Mouse (Mus musculus) midbrain, embryonic 13.5 days (tissue): ENCODE measurements at regions not wholly inside any gene's neighbourhood (a gene's known extent, or its start where the extent isn't known, plus 50 kb on each side); places are given as distances from the start of the nearest gene placed in this dataset.

Experiments used
- ATAC-seq: fragments of 200-750 bp; cut with Nextera tagmentation; 2 replicates; pipeline ENCODE4 v1.8.0; 2017; ENCODE audit warnings: mild to moderate bottlenecking, moderate TSS enrichment, moderate library complexity
- H3K27ac ChIP-seq: fragments of 300-500 bp; sonication (generic); 2 replicates; pipeline ENCODE4 v1.5.1; 2015; ENCODE audit warnings: inconsistent platforms, mild to moderate bottlenecking, moderate library complexity
- H3K27me3 ChIP-seq: fragments of 300-500 bp; sonication (generic); 2 replicates; pipeline ENCODE4 v1.6.1; 2015; ENCODE audit warnings: mild to moderate bottlenecking, inconsistent platforms
- H3K36me3 ChIP-seq: fragments of 300-500 bp; sonication (generic); 2 replicates; pipeline ENCODE4 v1.6.1; 2015; ENCODE audit warnings: mild to moderate bottlenecking, inconsistent platforms
- H3K4me1 ChIP-seq: fragments of 300-500 bp; sonication (generic); replicated peaks from 2 replicates; pipeline ENCODE4 v1.6.1; 2015; ENCODE audit warnings: inconsistent platforms
- H3K4me2 ChIP-seq: fragments of 300-500 bp; sonication (generic); replicated peaks from 2 replicates; pipeline ENCODE4 v1.6.1; 2015; ENCODE audit warnings: moderate library complexity, mild to moderate bottlenecking, inconsistent platforms
- H3K4me3 ChIP-seq: fragments of 300-500 bp; sonication (generic); replicated peaks from 2 replicates; pipeline ENCODE4 v1.5.1; 2015; ENCODE audit warnings: mild to moderate bottlenecking, inconsistent platforms
- H3K9ac ChIP-seq: fragments of 300-500 bp; sonication (generic); replicated peaks from 2 replicates; pipeline ENCODE4 v1.6.1; 2015; ENCODE audit warnings: mild to moderate bottlenecking, inconsistent platforms
- H3K9me3 ChIP-seq: fragments of 300-500 bp; sonication (generic); 2 replicates; pipeline ENCODE4 v1.6.1; 2016; ENCODE audit warnings: mild to moderate bottlenecking, inconsistent platforms
- WGBS: fragments of 180-500 bp; shearing (Covaris S2); methylation state at CpG from one replicate; pipeline ENCODE4 v1.1.7; 2015; 5-methylcytosine and 5-hydroxymethylcytosine counted together

DNA sequence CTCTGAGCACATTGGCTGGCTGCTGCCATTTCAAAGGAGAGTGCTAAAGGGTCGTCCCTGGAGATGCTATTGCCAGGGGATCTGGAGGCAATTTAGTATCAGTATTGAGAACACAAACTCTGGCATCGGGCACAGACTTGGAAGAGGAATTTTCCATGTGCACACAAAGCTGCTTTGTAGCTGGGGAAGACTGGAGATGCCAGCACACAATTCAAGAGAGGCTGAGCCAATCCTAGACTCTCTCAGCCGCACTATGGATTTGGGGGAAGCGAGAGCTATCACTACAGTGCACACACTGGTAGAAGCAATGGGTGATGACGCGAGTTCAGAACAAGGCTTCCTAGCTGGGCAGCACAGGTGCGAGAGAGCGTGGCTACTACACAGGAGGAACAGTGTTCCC, 97.0 kb downstream of the Smim20 start:
- no peaks in the 10 kb centered on the region for H3K4me1 ChIP-seq
- no peak overlapping the region for H3K27ac ChIP-seq
- 87% methylated on average over 8 of the region's 8 CpGs for WGBS
- no peaks in the 10 kb centered on the region for H3K9me3 ChIP-seq
- no peaks in the 10 kb centered on the region for H3K27me3 ChIP-seq
- no peak for ATAC-seq
- no peak overlapping the region for H3K9ac ChIP-seq
- no peaks in the 10 kb centered on the region for H3K36me3 ChIP-seq
- H3K4me3 ChIP-seq, result no peak overlapping the region
- no peak overlapping the region for H3K4me2 ChIP-seq

DNA sequence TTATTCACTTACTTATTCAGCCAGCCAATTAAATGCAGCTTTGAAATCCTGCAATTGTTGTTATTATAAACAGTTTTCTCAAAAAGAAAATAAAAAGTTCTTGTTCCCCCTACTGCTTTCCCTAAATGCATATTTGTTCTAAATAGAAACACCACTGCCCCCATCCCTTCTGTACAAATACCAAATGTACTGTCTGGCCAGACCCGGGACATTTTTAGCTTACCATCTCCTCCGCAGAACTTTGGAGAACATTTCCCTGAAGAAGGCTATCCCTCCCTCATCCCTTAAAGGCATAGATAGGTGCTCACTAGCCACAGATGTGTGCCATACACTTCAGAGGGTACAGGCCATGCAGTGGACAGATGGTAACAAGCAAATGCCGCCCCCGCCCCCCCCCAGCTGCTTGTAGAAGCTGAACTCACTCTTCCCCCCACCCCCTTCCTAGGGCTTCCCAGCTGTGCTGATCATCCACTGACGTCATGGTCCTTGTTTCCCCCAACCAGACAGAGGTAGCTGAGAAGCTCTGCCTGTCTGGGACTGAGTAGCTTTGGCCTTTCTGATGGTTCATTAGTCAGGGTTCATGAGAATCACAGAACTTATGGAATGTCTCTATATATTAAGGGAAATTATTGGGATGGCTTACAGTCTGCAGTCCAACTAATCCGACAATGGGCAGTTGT, 98.9 kb upstream of the Rbpj start:
- H3K4me2 ChIP-seq, result no peak overlapping the region
- ATAC-seq, result no peak
- H3K4me1 ChIP-seq, result no peaks in the 10 kb centered on the region
- no peaks in the 10 kb centered on the region for H3K9me3 ChIP-seq
- 87% methylated on average over 6 of the region's 6 CpGs for WGBS
- H3K27me3 ChIP-seq, result no peaks in the 10 kb centered on the region
- H3K36me3 ChIP-seq, result no peaks in the 10 kb centered on the region
- no peak overlapping the region for H3K4me3 ChIP-seq
- no peak overlapping the region for H3K27ac ChIP-seq
- no peak overlapping the region for H3K9ac ChIP-seq

DNA sequence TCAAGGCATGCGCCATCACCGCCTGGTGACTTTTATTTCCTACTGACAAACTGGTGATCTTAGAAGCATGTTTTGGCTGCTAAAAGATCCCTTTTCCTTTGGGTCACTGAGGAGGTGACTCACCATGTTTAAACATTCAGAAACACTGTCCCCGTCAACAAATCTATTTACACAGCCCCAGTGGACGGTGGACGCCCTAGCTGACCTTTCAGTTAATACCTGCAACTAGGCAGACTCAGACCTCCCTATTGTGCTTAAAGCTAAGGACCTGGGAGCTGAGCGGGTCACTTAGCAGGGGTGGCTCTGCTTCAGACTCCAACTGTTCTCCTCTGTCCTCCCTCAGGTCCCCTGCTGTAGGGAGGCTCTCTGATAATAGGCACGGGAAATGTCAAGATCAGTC, 95.7 kb upstream of the Rbpj start:
- Histone ChIP-seq H3K27me3 (no peaks in the 10 kb centered on the region), H3K27ac (no peak overlapping the region), H3K4me1 (no peaks in the 10 kb centered on the region), H3K4me3 (no peak overlapping the region), H3K36me3 (no peaks in the 10 kb centered on the region), H3K4me2 (no peak overlapping the region), H3K9ac (no peak overlapping the region), H3K9me3 (no peaks in the 10 kb centered on the region)
- WGBS, result 90% methylated on average over 7 of the region's 7 CpGs
- ATAC-seq, result no peak

DNA sequence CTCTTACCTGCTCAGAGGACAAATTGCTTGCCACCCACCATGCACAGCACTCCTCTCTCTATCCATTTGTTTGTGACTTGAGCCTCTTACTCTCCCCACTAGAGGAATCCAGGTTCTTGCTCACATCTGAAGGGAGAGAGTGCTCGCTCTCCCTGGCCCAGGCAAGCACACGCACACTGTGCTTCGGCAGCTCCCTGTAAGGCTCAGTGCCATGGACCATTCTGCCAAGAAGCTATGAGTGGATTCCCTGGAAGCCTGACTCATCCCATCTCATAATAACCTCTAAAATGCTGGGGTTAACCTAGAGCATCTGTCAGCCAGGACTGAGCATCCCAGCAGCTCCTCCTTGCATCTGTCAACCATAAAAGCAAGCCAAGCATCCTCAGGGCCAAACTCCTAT, 94.3 kb upstream of the Rbpj start:
- Histone ChIP-seq H3K27me3 (no peaks in the 10 kb centered on the region), H3K27ac (no peak overlapping the region), H3K36me3 (no peaks in the 10 kb centered on the region), H3K9me3 (no peaks in the 10 kb centered on the region), H3K9ac (no peak overlapping the region), H3K4me2 (no peak overlapping the region), H3K4me3 (no peak overlapping the region), H3K4me1 (no peaks in the 10 kb centered on the region)
- WGBS, result 89% methylated on average over 3 of the region's 3 CpGs
- ATAC-seq, result no peak

DNA sequence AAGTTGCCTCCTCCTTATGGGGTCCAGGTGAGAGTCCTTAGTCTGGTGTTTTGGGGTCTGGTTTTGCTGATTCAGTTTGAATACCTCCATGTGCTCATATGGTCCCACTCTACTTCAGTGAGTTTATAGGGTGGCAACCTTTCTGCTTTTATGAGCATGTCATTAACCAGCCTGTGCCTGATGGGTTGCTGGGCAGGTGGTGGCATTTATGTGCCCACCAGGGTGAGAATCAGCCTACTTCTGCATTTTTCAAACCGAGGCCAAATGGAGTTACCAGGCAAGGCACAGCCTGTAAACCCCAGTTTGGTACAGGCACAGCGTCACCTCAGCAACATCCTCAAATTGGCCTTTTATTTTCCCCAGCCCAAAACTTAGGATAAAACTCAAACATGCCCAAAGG, 92.6 kb upstream of the Rbpj start:
- no peaks in the 10 kb centered on the region for H3K4me1 ChIP-seq
- H3K9ac ChIP-seq, result no peak overlapping the region
- no peak overlapping the region for H3K4me2 ChIP-seq
- no peak overlapping the region for H3K27ac ChIP-seq
- no peaks in the 10 kb centered on the region for H3K36me3 ChIP-seq
- no peaks in the 10 kb centered on the region for H3K9me3 ChIP-seq
- no peaks in the 10 kb centered on the region for H3K27me3 ChIP-seq
- H3K4me3 ChIP-seq, result no peak overlapping the region
- no peak for ATAC-seq
- 80% methylated on average over 2 of the region's 2 CpGs for WGBS

DNA sequence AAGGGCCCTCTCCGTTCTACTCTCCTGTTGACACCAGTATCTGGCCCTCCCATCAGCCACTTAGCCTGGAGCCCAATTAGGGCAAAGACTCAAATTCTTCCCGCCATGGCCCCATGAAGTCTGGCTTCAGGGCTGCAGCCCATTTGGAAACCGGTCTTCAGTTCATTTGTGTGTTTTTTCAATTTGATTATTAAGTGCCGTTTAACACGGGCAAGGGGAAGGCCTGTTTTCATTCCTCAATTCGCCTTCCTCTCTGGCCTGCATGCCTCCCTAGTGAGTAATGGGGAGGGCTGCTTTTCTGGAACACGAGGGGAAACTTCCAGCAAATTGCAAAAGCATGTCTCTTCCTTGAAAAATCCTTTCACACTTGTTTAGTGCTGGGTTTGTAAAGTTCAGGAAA, 89.1 kb upstream of the Rbpj start:
- Histone ChIP-seq H3K9ac (no peak overlapping the region), H3K27me3 (no peaks in the 10 kb centered on the region), H3K4me2 (no peak overlapping the region), H3K36me3 (no peaks in the 10 kb centered on the region), H3K4me1 (no peaks in the 10 kb centered on the region), H3K4me3 (no peak overlapping the region), H3K9me3 (no peaks in the 10 kb centered on the region), H3K27ac (no peak overlapping the region)
- WGBS, result 79% methylated on average over 7 of the region's 7 CpGs
- ATAC-seq, result no peak

DNA sequence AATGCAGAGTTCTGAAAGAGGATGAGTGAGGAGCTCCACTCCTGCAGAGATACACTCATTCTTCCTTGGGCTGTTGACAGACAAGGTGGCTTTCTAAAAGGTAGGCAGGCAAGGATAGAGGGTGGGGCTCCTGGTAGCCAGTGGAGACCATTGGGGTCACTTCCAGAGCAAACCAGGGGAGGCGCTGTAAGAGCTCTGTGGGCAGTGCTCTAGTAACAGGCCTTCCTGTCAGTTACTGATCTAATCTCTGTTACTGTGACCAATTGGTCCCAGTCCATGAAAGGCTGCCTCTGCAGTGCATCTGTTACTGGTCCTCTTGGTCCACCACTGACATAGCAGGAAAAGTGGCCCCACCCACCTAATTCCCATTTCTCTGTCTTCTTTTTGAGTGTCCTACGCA, 88.3 kb upstream of the Rbpj start:
- Histone ChIP-seq H3K4me3 (no peak overlapping the region), H3K4me1 (no peaks in the 10 kb centered on the region), H3K27me3 (no peaks in the 10 kb centered on the region), H3K9ac (no peak overlapping the region), H3K4me2 (no peak overlapping the region), H3K27ac (no peak overlapping the region), H3K36me3 (no peaks in the 10 kb centered on the region), H3K9me3 (no peaks in the 10 kb centered on the region)
- ATAC-seq, result no peak
- 67% methylated on average over 2 of the region's 2 CpGs for WGBS

DNA sequence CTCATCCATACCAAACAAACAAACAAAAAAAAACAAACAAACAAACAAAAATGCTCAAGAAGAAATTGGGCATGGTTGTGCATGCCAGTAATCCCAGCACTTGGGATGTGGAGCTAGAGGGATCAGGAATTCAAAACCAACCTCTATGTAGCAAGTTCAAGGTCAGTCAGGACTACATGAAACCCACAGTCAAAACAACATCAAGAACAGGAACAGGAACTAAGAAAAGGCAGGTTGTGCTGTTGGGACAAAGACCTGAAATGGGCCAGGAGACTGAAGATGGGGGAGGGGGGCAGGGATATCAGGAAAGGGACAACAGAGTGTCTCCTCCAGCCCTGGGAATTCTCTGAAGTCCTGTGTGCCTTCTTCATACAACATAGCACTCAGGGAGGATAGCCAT, 87.8 kb upstream of the Rbpj start:
- no peaks in the 10 kb centered on the region for H3K36me3 ChIP-seq
- no peak overlapping the region for H3K4me3 ChIP-seq
- no peaks in the 10 kb centered on the region for H3K27me3 ChIP-seq
- ATAC-seq, result no peak
- no peak overlapping the region for H3K9ac ChIP-seq
- no peak overlapping the region for H3K27ac ChIP-seq
- no peaks in the 10 kb centered on the region for H3K4me1 ChIP-seq
- no peak overlapping the region for H3K4me2 ChIP-seq
- no peaks in the 10 kb centered on the region for H3K9me3 ChIP-seq

DNA sequence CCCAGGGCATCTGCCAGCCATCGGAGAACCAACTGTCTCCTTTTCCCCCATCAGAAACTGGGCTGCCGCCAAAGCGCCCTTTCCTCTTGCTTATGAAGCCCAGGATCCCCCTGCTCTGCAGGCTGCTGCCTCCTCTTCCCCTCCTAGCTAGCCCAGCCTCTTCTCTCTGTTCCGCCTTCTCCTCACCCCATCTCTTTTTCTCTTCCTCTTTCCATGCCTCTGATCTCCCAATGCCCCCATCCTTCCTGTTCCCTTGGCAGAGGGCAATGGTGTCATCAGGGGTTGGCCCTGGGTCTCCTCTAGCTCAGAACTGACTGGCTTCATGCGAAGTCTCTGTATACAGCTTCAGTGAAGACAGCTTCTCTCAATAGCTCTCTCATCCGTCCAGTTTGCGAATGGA, 87.4 kb upstream of the Rbpj start:
- H3K9me3 ChIP-seq, result no peaks in the 10 kb centered on the region
- H3K9ac ChIP-seq, result no peak overlapping the region
- no peaks in the 10 kb centered on the region for H3K27me3 ChIP-seq
- 94% methylated on average over 7 of the region's 7 CpGs for WGBS
- H3K4me2 ChIP-seq, result no peak overlapping the region
- H3K36me3 ChIP-seq, result no peaks in the 10 kb centered on the region
- H3K27ac ChIP-seq, result no peak overlapping the region
- no peak for ATAC-seq
- H3K4me3 ChIP-seq, result no peak overlapping the region
- H3K4me1 ChIP-seq, result no peaks in the 10 kb centered on the region

DNA sequence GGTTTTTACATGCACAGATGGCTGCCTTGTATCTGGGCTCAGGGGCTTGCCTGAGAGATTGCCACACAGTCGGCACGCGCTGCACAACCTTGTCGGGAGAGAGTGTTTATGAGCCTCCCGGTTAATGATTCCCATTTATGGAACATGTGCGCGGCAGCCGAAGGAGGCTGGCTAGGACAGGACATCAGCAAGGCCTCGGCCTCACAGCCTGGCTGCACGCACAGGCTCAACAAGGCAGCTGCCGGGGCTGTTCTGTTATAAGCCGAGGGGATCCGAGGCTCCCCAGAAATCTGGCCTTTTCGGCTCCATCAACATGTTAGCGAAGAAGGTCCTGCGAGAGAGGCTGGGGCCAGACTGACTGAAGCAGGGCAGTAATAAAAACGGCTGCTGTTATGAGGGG, 86.3 kb upstream of the Rbpj start:
- no peak overlapping the region for H3K4me2 ChIP-seq
- H3K9me3 ChIP-seq, result no peaks in the 10 kb centered on the region
- H3K36me3 ChIP-seq, result no peaks in the 10 kb centered on the region
- WGBS, result 88% methylated on average over 17 of the region's 17 CpGs
- no peak overlapping the region for H3K9ac ChIP-seq
- no peak overlapping the region for H3K4me3 ChIP-seq
- H3K4me1 ChIP-seq, result no peaks in the 10 kb centered on the region
- ATAC-seq, result no peak
- H3K27me3 ChIP-seq, result no peaks in the 10 kb centered on the region
- no peak overlapping the region for H3K27ac ChIP-seq

DNA sequence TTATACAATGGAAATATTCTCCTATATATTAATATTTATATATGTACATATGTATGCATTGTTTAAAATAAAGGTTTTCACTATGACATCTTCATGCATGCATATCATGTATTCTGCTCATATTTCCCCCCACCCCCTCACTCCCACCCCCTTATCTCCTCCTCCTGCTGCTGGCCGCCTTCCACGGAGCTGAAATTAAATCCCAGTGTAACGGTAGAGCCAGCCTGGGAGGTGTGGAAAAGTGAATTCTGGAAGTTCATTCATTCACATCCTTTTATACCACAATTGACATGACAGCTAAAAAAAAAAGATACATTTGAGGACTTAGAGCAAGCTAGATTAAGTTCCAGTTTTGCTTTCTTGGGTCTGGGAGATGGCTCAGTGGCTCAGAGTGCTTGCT, 85.7 kb upstream of the Rbpj start:
- Histone ChIP-seq H3K27me3 (no peaks in the 10 kb centered on the region), H3K9ac (no peak overlapping the region), H3K9me3 (no peaks in the 10 kb centered on the region), H3K4me1 (no peaks in the 10 kb centered on the region), H3K27ac (no peak overlapping the region), H3K36me3 (no peaks in the 10 kb centered on the region), H3K4me3 (no peak overlapping the region), H3K4me2 (no peak overlapping the region)
- no peak for ATAC-seq
- 42% methylated on average over 3 of the region's 3 CpGs for WGBS

DNA sequence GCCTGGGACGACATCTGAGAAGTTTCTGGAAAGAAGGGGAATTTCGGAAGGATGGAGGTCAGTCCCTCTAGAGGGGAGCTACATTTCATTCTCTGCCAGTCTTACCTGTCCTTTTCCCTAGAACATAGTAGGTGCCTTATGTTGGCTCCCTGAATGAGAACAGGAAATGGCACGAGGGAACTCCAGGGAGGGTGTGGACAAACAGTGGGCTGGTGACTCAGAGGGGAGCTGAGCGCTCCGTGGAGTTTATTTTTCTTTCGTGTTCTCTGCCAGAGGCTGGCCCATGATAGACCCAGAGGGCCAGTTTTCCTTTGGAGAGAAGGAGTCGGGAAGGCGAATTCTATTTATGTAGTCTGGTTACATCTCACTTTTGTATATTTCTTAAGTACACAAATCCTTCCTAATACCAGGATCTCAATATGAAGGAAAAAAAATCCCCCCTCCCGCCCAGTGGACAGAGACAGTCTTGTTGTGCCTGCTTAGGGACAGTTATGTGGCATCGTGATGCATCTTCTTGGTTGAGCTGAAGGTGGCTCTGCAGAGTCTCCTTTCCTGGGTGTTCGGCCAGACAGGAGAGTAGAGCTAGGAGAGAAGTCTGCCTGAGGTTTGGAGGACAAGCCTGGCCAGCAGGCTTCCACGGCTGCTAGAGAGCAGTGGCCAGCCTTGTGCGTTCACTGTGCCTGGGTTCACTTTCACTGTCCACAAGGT, 84.3 kb upstream of the Rbpj start:
- no peaks in the 10 kb centered on the region for H3K9me3 ChIP-seq
- H3K27ac ChIP-seq, result no peak overlapping the region
- H3K36me3 ChIP-seq, result no peaks in the 10 kb centered on the region
- no peaks in the 10 kb centered on the region for H3K27me3 ChIP-seq
- no peaks in the 10 kb centered on the region for H3K4me1 ChIP-seq
- ATAC-seq, result no peak
- no peak overlapping the region for H3K4me3 ChIP-seq
- no peak overlapping the region for H3K9ac ChIP-seq
- H3K4me2 ChIP-seq, result no peak overlapping the region
- WGBS, result 83% methylated on average over 13 of the region's 13 CpGs

DNA sequence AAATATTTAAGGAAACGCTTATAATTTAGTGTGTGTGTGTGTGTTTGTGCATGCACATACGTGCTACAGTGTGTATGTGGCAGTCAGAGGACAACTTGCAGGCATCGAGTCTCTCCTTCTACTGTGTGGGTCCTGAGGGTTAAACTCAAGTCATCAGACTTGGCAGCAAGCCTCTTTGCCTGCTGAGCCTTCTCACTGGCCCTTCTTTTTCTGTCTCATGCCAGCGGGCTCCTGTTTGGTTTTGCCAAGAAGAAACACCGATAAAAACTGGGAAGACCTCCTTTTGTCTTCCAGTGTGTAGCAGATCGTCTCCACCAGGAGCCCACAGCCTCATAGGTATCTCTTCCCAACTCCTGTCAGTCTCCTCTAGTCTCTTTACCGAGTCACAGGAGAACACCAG, 81.9 kb upstream of the Rbpj start:
- Histone ChIP-seq H3K9me3 (no peaks in the 10 kb centered on the region), H3K9ac (no peak overlapping the region), H3K36me3 (no peaks in the 10 kb centered on the region), H3K27me3 (no peaks in the 10 kb centered on the region), H3K4me1 (no peaks in the 10 kb centered on the region), H3K4me3 (no peak overlapping the region), H3K27ac (no peak overlapping the region), H3K4me2 (no peak overlapping the region)
- 87% methylated on average over 7 of the region's 7 CpGs for WGBS
- ATAC-seq, result no peak
